Mouse (Mus musculus): ENCODE data around the gene Efhd1. TPM values are rescaled to one million over a fixed set of nuclear protein-coding genes. Genes with fewer than 3 reads are reported as not detected.

Gene Efhd1
- total RNA-seq, 2 experiments from 2014 or later: not detected

Other genes with a start within 250 kb of the Efhd1 start
- gene Alppl2, start 174.4 kb upstream of the Efhd1 start, total RNA-seq (2015; ENCODE audit: low replicate concordance): not detected in 2 replicates
- gene Alppl2, start 174.4 kb upstream of the Efhd1 start, total RNA-seq (2017; ENCODE audit: low replicate concordance): not detected in 2 replicates
- not detected in 2 replicates for gene Alpi, start 162.8 kb upstream of the Efhd1 start, total RNA-seq (2015; ENCODE audit: low replicate concordance)
- not detected in 2 replicates for gene Alpi, start 162.8 kb upstream of the Efhd1 start, total RNA-seq (2017; ENCODE audit: low replicate concordance)
- not detected in 2 replicates for gene Akp3, start 139.4 kb upstream of the Efhd1 start, total RNA-seq (2015; ENCODE audit: low replicate concordance)
- not detected in 2 replicates for gene Akp3, start 139.4 kb upstream of the Efhd1 start, total RNA-seq (2017; ENCODE audit: low replicate concordance)
- gene Ecel1, start 107.8 kb upstream of the Efhd1 start, total RNA-seq (2015; ENCODE audit: low replicate concordance): not detected in 2 replicates
- gene Ecel1, start 107.8 kb upstream of the Efhd1 start, total RNA-seq (2017; ENCODE audit: low replicate concordance): not detected in 2 replicates
- gene Prss56, start 81.0 kb upstream of the Efhd1 start, total RNA-seq (2015; ENCODE audit: low replicate concordance): not detected in 2 replicates
- gene Prss56, start 81.0 kb upstream of the Efhd1 start, total RNA-seq (2017; ENCODE audit: low replicate concordance): not detected in 2 replicates
- not detected in 2 replicates for gene Chrnd, start 73.8 kb upstream of the Efhd1 start, total RNA-seq (2015; ENCODE audit: low replicate concordance)
- gene Chrnd, start 73.8 kb upstream of the Efhd1 start, total RNA-seq (2017; ENCODE audit: low replicate concordance): not detected in 2 replicates
- not detected in 2 replicates for gene Chrng, start 59.7 kb upstream of the Efhd1 start, total RNA-seq (2015; ENCODE audit: low replicate concordance)
- gene Chrng, start 59.7 kb upstream of the Efhd1 start, total RNA-seq (2017; ENCODE audit: low replicate concordance): not detected in 2 replicates
- gene Eif4e2, start 50.4 kb upstream of the Efhd1 start, total RNA-seq (2015; ENCODE audit: low replicate concordance): 16.7 and 21.9 TPM in 2 replicates
- 33.1 and 38.9 TPM in 2 replicates for gene Eif4e2, start 50.4 kb upstream of the Efhd1 start, total RNA-seq (2017; ENCODE audit: low replicate concordance)
- gene Gigyf2, start 62.6 kb downstream of the Efhd1 start, total RNA-seq (2015; ENCODE audit: low replicate concordance): 59.4 and 93.4 TPM in 2 replicates
- 169 and 215 TPM in 2 replicates for gene Gigyf2, start 62.6 kb downstream of the Efhd1 start, total RNA-seq (2017; ENCODE audit: low replicate concordance)
- not detected in 2 replicates for gene Kcnj13, start 130.4 kb downstream of the Efhd1 start, total RNA-seq (2015; ENCODE audit: low replicate concordance)
- not detected in 2 replicates for gene Kcnj13, start 130.4 kb downstream of the Efhd1 start, total RNA-seq (2017; ENCODE audit: low replicate concordance)
- not detected in 2 replicates for gene Snorc, start 205.9 kb downstream of the Efhd1 start, total RNA-seq (2015; ENCODE audit: low replicate concordance)
- gene Snorc, start 205.9 kb downstream of the Efhd1 start, total RNA-seq (2017; ENCODE audit: low replicate concordance): not detected in 2 replicates
- gene Neu2, start 245.5 kb downstream of the Efhd1 start, total RNA-seq (2015; ENCODE audit: low replicate concordance): not detected in 2 replicates
- gene Neu2, start 245.5 kb downstream of the Efhd1 start, total RNA-seq (2017; ENCODE audit: low replicate concordance): not detected in 2 replicates